9 mouse cellular contexts compared by ENCODE assay signal in genomic region chr1:64060116-64060515, GRCm38 (mm10).
A peak's percentile ranks its signal among the peaks of the same experiment; 100 is the strongest.
DNase-seq lines count a peak whose midpoint lies in the region; ATAC-seq and TF ChIP-seq lines count a peak whose summit lies in the region.
"Had no signal": no experiment of that assay in that cellular context is flagged by ENCODE, and none has a peak within 500 bp of the region (broad histone marks: within the 10 kb centered on the region; RNA-seq: fewer than 3 reads in every experiment).

No protein-coding gene starts in this region.

- 81% methylated on average over 7 of the region's 7 CpGs for WGBS in midbrain, embryonic 11.5 days

- H3K27ac ChIP-seq in midbrain, embryonic 11.5 days (ENCODE audit: low read depth, low read length), result peak overlapping the region; percentile 62; the same call in 1 of the 2 replicates
- H3K27ac ChIP-seq: limb, embryonic 12.5 days had no signal

- intact Hi-C loops in heart, postnatal 10 days (cut with DNase I), result no loop called here

- TF ChIP-seq CTCF in brain, embryonic 14.5 days (IDR thresholded peaks at IDR 0.05; ENCODE audit: borderline replicate concordance, extremely low read depth, insufficient read depth, insufficient read length), result no peak

- H3K36me3 ChIP-seq in midbrain, embryonic 11.5 days (ENCODE audit: control insufficient read depth, insufficient read depth, low read length), result no peaks in the 10 kb centered on the region
- H3K36me3 ChIP-seq: limb, embryonic 12.5 days had no signal

- ATAC-seq in midbrain, embryonic 11.5 days (ENCODE audit: low FRiP score), result no peak

- H3K4me1 ChIP-seq in midbrain, embryonic 11.5 days (ENCODE audit: control insufficient read depth, insufficient read depth, low read length), result peaks cover 35% of the 10 kb centered on the region

- peak; percentile 18 to 43 for DNase-seq in adrenal gland, postnatal 36 days
- DNase-seq in adrenal gland, postnatal 4 days (ENCODE audit: low spot score in 2 of 2), result no peak
- DNase-seq in brain, embryonic 14.5 days (ENCODE audit: low read depth), result peak; percentile 62
- DNase-seq in heart, postnatal 10 days, result peak; percentile 24 to 35
- DNase-seq in midbrain, embryonic 11.5 days (ENCODE audit: low spot score, missing footprints), result no peak
- no peak for DNase-seq in right cerebral cortex, postnatal 4 days
- no peak for DNase-seq in frontal cortex, postnatal 10 days (ENCODE audit: low spot score in 2 of 2)
- no peak for DNase-seq in spleen, postnatal 10 days (ENCODE audit: low spot score in 2 of 2)

- no peak overlapping the region for H3K4me3 ChIP-seq in midbrain, embryonic 11.5 days (ENCODE audit: low read depth, low read length)
- H3K4me3 ChIP-seq: limb, embryonic 12.5 days had no signal

- no peak overlapping the region for H3K4me2 ChIP-seq in midbrain, embryonic 11.5 days

- no peak overlapping the region; the same call in 1 of the 2 replicates for H3K9ac ChIP-seq in midbrain, embryonic 11.5 days (ENCODE audit: low read length)
- H3K9ac ChIP-seq: limb, embryonic 12.5 days had no signal

- no peaks in the 10 kb centered on the region for H3K9me3 ChIP-seq in midbrain, embryonic 11.5 days (ENCODE audit: control insufficient read depth, low read length)

- no peak for TF ChIP-seq POLR2A in brain, embryonic 14.5 days (IDR thresholded peaks at IDR 0.05; ENCODE audit: borderline replicate concordance, extremely low read depth, insufficient read depth, insufficient read length, poor library complexity, severe bottlenecking)

- no peaks in the 10 kb centered on the region for H3K27me3 ChIP-seq in midbrain, embryonic 11.5 days (ENCODE audit: control insufficient read depth, insufficient read depth, low read length)
- H3K27me3 ChIP-seq: limb, embryonic 12.5 days had no signal

Comparison
In these comparisons a context has a peak if more than half of its experiments do, and no peak if none do; other contexts are left out.
1. DNase-seq: peak in adrenal gland, postnatal 36 days (2 of 2), brain, embryonic 14.5 days (single experiment) and heart, postnatal 10 days (2 of 2); none in adrenal gland, postnatal 4 days (0 of 2), midbrain, embryonic 11.5 days (single experiment), right cerebral cortex, postnatal 4 days (single experiment), frontal cortex, postnatal 10 days (0 of 2) and spleen, postnatal 10 days (0 of 2).